Mouse (Mus musculus) kidney, adult 18-20 months (tissue): ENCODE data around the gene Arhgdib.

Source experiments
- DNase-seq: peaks from one replicate; pipeline ENCODE4 v3.0.0; 2021

Arhgdib gene

DNA sequence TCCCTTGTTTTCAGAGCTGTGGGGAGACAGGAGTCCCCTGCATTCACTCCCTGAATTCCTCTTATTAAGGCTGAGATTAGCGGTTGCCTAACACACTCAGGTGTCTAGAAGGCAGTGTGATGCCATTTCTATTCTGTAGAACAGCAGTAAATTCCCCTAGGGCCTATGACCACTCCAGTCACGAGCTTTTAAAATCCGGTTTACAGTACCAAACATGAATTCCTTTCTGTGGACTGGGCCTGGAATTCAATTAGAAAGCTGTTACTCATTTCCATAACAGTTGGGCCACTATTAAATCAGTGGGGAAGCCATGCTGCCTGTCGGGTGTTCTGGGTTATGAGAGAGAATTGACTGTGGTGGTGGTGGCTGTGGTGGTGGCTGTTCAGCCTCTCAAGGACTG is 6.0 kb upstream of the Arhgdib start:
- DNase-seq, result no peak

- no peak for DNase-seq
Observed at GRCm38 (mm10) chr6:136946943-136947342, 5.2 kb upstream of the Arhgdib start.

DNA sequence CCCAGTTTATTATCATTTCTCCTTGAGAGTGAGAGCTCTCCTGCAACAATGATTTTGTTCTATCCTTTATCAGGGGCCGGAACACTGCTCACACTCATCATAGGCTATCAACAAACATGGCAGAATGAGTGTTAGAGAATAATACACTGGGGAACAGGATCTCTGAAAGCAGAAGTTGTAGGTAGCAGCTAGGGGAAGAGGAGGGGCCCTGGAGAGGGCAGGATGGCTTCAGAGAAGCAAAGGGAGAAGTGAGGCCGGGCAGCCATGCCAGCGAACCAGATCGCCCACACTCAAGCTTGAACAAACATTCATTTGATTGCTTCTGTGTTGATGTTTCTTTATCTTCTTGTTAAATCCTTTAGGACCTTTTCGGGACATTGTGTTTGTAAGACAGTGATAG is 4.5 kb upstream of the Arhgdib start:
- no peak for DNase-seq

DNA sequence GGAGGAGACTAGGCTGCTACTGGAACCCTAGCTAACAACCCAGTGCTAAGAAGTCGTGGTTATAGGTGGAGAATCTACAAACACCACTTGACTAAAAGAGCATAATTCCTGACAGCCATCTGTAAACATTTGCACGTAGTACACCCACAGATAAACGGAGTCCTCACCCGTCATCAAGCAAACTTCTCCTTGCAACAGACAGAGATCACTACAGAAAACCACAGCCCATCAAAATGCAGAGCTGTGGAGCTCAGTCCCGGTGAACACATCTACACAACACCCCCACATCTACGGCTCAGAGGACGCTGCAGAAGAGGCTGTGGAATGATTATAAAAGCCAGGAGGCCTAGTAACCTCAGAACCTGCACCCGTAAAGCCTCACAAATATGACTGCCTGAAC is 2.8 kb upstream of the Arhgdib start:
- DNase-seq, result no peak

- DNase-seq, result no peak
Observed at GRCm38 (mm10) chr6:136943392-136943791, 1.7 kb upstream of the Arhgdib start.

- no peak for DNase-seq
Observed at GRCm38 (mm10) chr6:136942280-136942679, 581 bp upstream of the Arhgdib start.

DNA sequence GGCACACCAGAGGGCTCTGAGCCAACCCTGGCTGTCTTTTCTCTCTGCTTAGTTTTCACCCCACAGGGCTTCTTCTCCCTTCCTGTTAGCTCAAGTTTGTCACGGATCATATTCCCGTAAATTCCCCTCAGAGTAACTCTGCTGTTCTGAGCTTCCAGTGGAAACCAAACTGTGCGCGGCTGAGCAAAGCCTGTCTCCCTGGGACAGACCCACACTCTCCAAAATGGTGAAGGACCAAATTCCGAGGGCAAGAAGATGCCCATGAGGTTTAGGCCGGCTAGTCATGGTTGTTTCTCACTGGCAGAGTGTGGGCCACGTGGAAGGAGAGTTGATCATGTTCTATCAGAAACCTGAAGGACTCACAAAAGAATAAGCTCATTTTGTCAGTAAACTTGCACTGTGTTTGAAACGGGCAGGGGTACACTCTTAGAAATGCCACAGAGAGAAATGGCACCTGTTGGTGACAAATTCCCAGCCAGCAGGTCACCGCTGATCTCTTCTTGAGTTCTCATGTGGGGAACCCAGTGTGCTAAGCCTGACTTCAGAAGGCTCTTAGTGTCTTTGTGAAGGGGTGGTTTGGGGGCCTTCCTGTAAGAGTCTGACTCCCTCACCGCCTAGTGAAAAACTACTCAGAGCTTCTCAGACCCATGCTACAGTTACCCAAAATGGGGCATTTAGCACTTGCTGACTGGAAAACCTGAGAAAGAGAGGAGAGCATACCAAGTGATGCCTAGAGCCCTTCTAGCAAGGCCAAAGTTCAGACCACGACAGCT is 1.3 kb downstream of the Arhgdib start:
- DNase-seq, result no peak

GRCm38 (mm10) chr6:136939326-136940187 is 2.1 kb downstream of the Arhgdib start:
- DNase-seq, result no peak

- no peak for DNase-seq
Observed at GRCm38 (mm10) chr6:136938331-136939126, 3.2 kb downstream of the Arhgdib start.

DNA sequence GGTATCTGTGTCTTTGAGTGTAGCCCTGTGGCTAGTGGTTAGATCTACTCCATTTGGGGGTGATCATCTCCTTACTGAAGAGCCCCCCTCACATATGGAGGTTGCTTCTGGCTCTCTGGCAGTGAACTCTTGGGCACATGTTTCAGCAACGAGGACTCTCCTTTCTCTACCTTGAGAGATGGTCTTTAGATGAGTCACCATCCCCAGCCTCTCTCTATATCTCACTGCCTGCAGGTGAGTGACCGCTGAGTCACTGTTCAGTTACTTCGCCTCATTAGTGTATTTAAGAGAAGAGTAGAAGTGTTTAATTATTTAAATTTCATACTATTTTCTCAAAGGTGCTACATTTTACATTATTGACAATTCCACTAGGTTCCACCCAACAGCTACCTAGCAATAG is 4.6 kb downstream of the Arhgdib start:
- DNase-seq, result no peak

DNA sequence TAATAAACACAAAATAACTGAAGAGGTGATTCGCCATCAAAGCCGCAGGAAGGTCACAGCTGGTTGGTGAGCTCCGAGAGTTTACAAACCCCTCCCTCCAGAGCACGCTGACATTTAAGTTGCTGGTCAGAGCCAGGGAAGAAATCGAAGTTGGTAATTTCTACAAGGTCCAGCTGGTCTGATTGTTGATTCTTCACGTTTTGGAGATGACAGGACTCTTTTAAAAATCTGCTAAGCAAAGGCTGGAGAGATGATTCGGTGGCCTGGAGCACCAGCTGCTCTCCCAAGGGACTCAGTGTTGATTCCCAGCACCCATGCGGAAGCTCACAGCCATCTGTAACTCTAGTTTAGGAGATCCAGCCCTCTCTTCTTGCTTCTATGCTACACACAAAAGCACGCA is 5.3 kb downstream of the Arhgdib start:
- DNase-seq, result no peak

DNA sequence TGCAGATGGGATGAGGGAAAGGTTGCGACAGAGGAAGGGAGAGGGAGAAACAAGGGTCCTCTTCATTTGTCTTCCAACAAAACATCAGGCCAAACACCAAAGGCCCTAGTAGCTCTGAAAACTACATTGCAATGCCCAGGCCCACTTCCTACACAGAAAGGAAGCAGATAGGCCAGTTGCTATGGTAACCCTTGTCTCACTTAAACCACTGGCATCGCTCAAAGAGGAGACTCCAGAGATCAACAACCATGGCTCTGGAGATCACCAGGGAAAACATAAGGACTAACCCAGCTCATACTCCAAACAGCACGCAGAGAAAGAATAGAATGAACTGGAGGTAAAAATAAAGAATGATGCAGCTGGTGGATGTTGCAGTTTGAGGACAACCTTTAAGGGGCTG is 6.5 kb downstream of the Arhgdib start:
- no peak for DNase-seq

GRCm38 (mm10) chr6:136934068-136934467 is 7.6 kb downstream of the Arhgdib start:
- DNase-seq, result no peak

- no peak for DNase-seq
Observed at GRCm38 (mm10) chr6:136931246-136931645, 10.5 kb downstream of the Arhgdib start.

GRCm38 (mm10) chr6:136930677-136931076 is 11.0 kb downstream of the Arhgdib start:
- peak; percentile 38 for DNase-seq

- no peak for DNase-seq
Observed at GRCm38 (mm10) chr6:136927626-136928025, 14.1 kb downstream of the Arhgdib start.

GRCm38 (mm10) chr6:136925049-136925448 is 16.6 kb downstream of the Arhgdib start:
- no peak for DNase-seq

- DNase-seq, result no peak
Observed at GRCm38 (mm10) chr6:136923532-136923931, 18.2 kb downstream of the Arhgdib start, which contains the start of gene Pde6h. TSS of gene Pde6h (plus strand) at chr6:136923832.

DNA sequence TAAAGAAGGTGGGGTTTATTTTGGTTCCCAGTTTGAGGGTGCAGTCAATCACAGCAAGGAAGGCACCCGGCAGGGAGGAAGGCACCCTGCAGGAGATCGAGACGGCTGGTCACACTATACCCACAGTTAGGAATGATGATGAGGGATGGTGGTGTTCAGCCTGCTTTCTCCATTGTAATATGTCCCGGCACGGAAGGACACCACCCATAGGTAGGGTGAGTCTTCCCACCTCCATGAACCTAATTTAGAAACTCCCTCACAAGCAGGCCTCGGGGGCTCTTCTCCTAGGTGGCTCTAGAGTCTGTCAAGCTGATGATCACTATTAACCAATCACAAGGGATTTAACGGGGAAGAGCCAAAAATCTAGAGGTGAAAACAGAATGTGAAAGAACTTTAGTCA is 18.8 kb downstream of the Arhgdib start:
- DNase-seq, result no peak

- DNase-seq, result no peak
Observed at GRCm38 (mm10) chr6:136922080-136922479, 19.6 kb downstream of the Arhgdib start, which contains the start of gene Erp27. TSS of gene Erp27 (minus strand) at chr6:136922180.

GRCm38 (mm10) chr6:136921601-136922000 is 20.1 kb downstream of the Arhgdib start:
- no peak for DNase-seq

- DNase-seq, result peak; percentile 72
Observed at GRCm38 (mm10) chr6:136920320-136921257, 21.1 kb downstream of the Arhgdib start.
